Mouse (Mus musculus) midbrain, embryonic 11.5 days (tissue): Measurements from ENCODE around the gene Tiam1. TPM values are rescaled to one million over a fixed set of nuclear protein-coding genes. Genes with fewer than 3 reads are reported as not detected.

ENCODE experiments used
- ATAC-seq: fragments of 200-750 bp; cut with Nextera tagmentation; 2 replicates; pipeline ENCODE4 v1.8.0; 2017; ENCODE audit warnings: moderate TSS enrichment, moderate library complexity; ENCODE audit not compliant: low FRiP score
- DNase-seq: peaks from one replicate; pipeline ENCODE4 v3.0.0; 2015; ENCODE audit warnings: low spot score; ENCODE audit errors: missing footprints
- H3K27ac ChIP-seq: fragments of 300-500 bp; sonication (generic); 2 replicates; pipeline ENCODE4 v1.5.1; 2014; ENCODE audit warnings: low read depth, low read length
- H3K27me3 ChIP-seq: fragments of 300-500 bp; sonication (generic); 2 replicates; pipeline ENCODE4 v1.6.1; 2014; ENCODE audit warnings: mild to moderate bottlenecking, low read length, moderate library complexity, mixed read lengths; ENCODE audit not compliant: control insufficient read depth, insufficient read depth
- H3K36me3 ChIP-seq: fragments of 300-500 bp; sonication (generic); 2 replicates; pipeline ENCODE4 v1.6.1; 2014; ENCODE audit warnings: mild to moderate bottlenecking, low read length, moderate library complexity, mixed read lengths; ENCODE audit not compliant: control insufficient read depth, insufficient read depth
- H3K4me1 ChIP-seq: fragments of 300-500 bp; sonication (generic); 2 replicates; pipeline ENCODE4 v1.6.1; 2014; ENCODE audit warnings: low read length; ENCODE audit not compliant: control insufficient read depth, insufficient read depth
- H3K4me2 ChIP-seq: fragments of 300-500 bp; sonication (generic); 2 replicates; pipeline ENCODE4 v1.6.1; 2014; ENCODE audit warnings: mild to moderate bottlenecking, moderate library complexity
- H3K4me3 ChIP-seq: fragments of 300-500 bp; sonication (generic); 2 replicates; pipeline ENCODE4 v1.5.1; 2014; ENCODE audit warnings: low read depth, low read length
- H3K9ac ChIP-seq: fragments of 300-500 bp; sonication (generic); 2 replicates; pipeline ENCODE4 v1.6.1; 2014; ENCODE audit warnings: low read length
- H3K9me3 ChIP-seq: fragments of 300-500 bp; sonication (generic); 2 replicates; pipeline ENCODE4 v1.6.1; 2016; ENCODE audit warnings: low read length; ENCODE audit not compliant: control insufficient read depth
- WGBS: fragments of 180-500 bp; shearing (Covaris S2); extraction: QIAGEN DNeasy Blood & Tissue Kit; methylation state at CpG from one replicate; pipeline ENCODE4 v1.1.7; 2014; 5-methylcytosine and 5-hydroxymethylcytosine counted together
- polyA plus RNA-seq: library from polyadenylated mRNA; unstranded; fragments of >200 nt; fragmentation: Nextera tagmentation; extraction: Ambion mirVana; gene quantifications from 2 replicates; pipeline ENCODE4 v1.2.1, GENCODE M21; 2014

Tiam1 gene
- polyA plus RNA-seq, 1 experiment from 2014 or later = 14.2 TPM

GRCm38 (mm10) chr16:89762523-89762922 lies 381.0 kb downstream of the Tiam1 start:
- DNase-seq (no peak), ATAC-seq (no peak)
- WGBS = 92% methylated on average over 10 of the region's 10 CpGs

GRCm38 (mm10) chr16:89762096-89762495 lies 381.5 kb downstream of the Tiam1 start:
- ATAC-seq = no peak
- DNase-seq = no peak

More at GRCm38 (mm10) chr16:89762523-89762922, 381.0 kb downstream of the Tiam1 start:
- Histone ChIP-seq H3K9ac (no peak overlapping the region), H3K9me3 (peaks cover 3% of the 10 kb centered on the region; the same call in 1 of the 2 replicates), H3K27me3 (no peaks in the 10 kb centered on the region), H3K4me2 (no peak overlapping the region), H3K4me1 (no peaks in the 10 kb centered on the region), H3K27ac (no peak overlapping the region), H3K36me3 (no peaks in the 10 kb centered on the region), H3K4me3 (no peak overlapping the region)

GRCm38 (mm10) chr16:89757384-89757783 lies 386.2 kb downstream of the Tiam1 start:
- H3K27me3 ChIP-seq = no peaks in the 10 kb centered on the region
- ATAC-seq = no peak
- H3K4me2 ChIP-seq = no peak overlapping the region
- no peaks in the 10 kb centered on the region for H3K36me3 ChIP-seq
- H3K9me3 ChIP-seq = peaks cover 3% of the 10 kb centered on the region; the same call in 1 of the 2 replicates
- H3K9ac ChIP-seq = no peak overlapping the region
- 65% methylated on average over 5 of the region's 5 CpGs for WGBS
- H3K27ac ChIP-seq = no peak overlapping the region
- peaks cover 3% of the 10 kb centered on the region; the same call in 1 of the 2 replicates for H3K4me1 ChIP-seq
- DNase-seq = no peak
- H3K4me3 ChIP-seq = no peak overlapping the region

More at GRCm38 (mm10) chr16:89762096-89762495, 381.5 kb downstream of the Tiam1 start:
- Histone ChIP-seq H3K9me3 (peaks cover 3% of the 10 kb centered on the region; the same call in 1 of the 2 replicates), H3K4me2 (no peak overlapping the region), H3K4me3 (no peak overlapping the region), H3K4me1 (no peaks in the 10 kb centered on the region), H3K9ac (no peak overlapping the region), H3K27me3 (no peaks in the 10 kb centered on the region), H3K27ac (no peak overlapping the region), H3K36me3 (no peaks in the 10 kb centered on the region)
- WGBS = 83% methylated on average over 8 of the region's 8 CpGs

GRCm38 (mm10) chr16:89754709-89755108 lies 388.9 kb downstream of the Tiam1 start:
- Histone ChIP-seq H3K9me3 (peaks cover 6% of the 10 kb centered on the region), H3K4me2 (no peak overlapping the region), H3K4me3 (no peak overlapping the region), H3K27me3 (no peaks in the 10 kb centered on the region), H3K27ac (no peak overlapping the region), H3K36me3 (no peaks in the 10 kb centered on the region), H3K9ac (no peak overlapping the region), H3K4me1 (peaks cover 3% of the 10 kb centered on the region; the same call in 1 of the 2 replicates)
- DNase-seq (no peak), ATAC-seq (peak; percentile 41)
- WGBS = 65% methylated on average over 3 of the region's 3 CpGs

- no peak for ATAC-seq
- Histone ChIP-seq H3K27me3 (no peaks in the 10 kb centered on the region), H3K4me1 (no peaks in the 10 kb centered on the region), H3K4me2 (no peak overlapping the region), H3K9me3 (peaks cover 3% of the 10 kb centered on the region), H3K36me3 (no peaks in the 10 kb centered on the region), H3K27ac (no peak overlapping the region), H3K4me3 (no peak overlapping the region), H3K9ac (no peak overlapping the region)
- 18% methylated on average over 2 of the region's 2 CpGs for WGBS
- no peak for DNase-seq
These were observed 395.7 kb downstream of the Tiam1 start for GRCm38 (mm10) chr16:89747864-89748263.

GRCm38 (mm10) chr16:89739559-89739958 lies 404.0 kb downstream of the Tiam1 start:
- no peaks in the 10 kb centered on the region for H3K27me3 ChIP-seq
- H3K4me2 ChIP-seq = no peak overlapping the region
- H3K4me1 ChIP-seq = peaks cover 12% of the 10 kb centered on the region
- H3K9ac ChIP-seq = no peak overlapping the region
- H3K27ac ChIP-seq = no peak overlapping the region; the same call in 1 of the 2 replicates
- ATAC-seq (peak; percentile 45), DNase-seq (no peak)
- no peak overlapping the region for H3K4me3 ChIP-seq
- 38% methylated on average over 2 of the region's 2 CpGs for WGBS
- H3K36me3 ChIP-seq = no peaks in the 10 kb centered on the region
- no peaks in the 10 kb centered on the region for H3K9me3 ChIP-seq

- 7% methylated on average over 6 of the region's 6 CpGs for WGBS
- ATAC-seq = peak; percentile 88
- Histone ChIP-seq H3K36me3 (no peaks in the 10 kb centered on the region), H3K4me3 (no peak overlapping the region), H3K9ac (peak overlapping the region; percentile 10; the same call in 1 of the 2 replicates), H3K4me2 (no peak overlapping the region), H3K27ac (no peak overlapping the region; the same call in 1 of the 2 replicates), H3K9me3 (no peaks in the 10 kb centered on the region), H3K4me1 (peaks cover 12% of the 10 kb centered on the region), H3K27me3 (no peaks in the 10 kb centered on the region)
- peak; percentile 91 for DNase-seq
These were observed 404.6 kb downstream of the Tiam1 start for GRCm38 (mm10) chr16:89738963-89739362.

Other genes starting within 250 kb of the Tiam1 start
- gene Sod1, start 77.0 kb upstream of the Tiam1 start, polyA plus RNA-seq = 1,019 and 1,097 TPM in 2 replicates
- gene Scaf4, start 140.7 kb upstream of the Tiam1 start, polyA plus RNA-seq = 26.9 and 31.6 TPM in 2 replicates
- gene Hunk, start 242.2 kb upstream of the Tiam1 start, polyA plus RNA-seq = 9.7 TPM in 2 replicates